Mouse (Mus musculus) testis, postnatal 14 days (tissue): Measurements from ENCODE around the gene Galnt10.

Experiments used
- DNase-seq: peaks from one replicate; pipeline ENCODE4 v3.0.0; 2021; ENCODE audit warnings: low spot score

Gene Galnt10

GRCm38 (mm10) chr11:57643691-57644090, 1.6 kb upstream of the Galnt10 start:
- no peak for DNase-seq

DNA sequence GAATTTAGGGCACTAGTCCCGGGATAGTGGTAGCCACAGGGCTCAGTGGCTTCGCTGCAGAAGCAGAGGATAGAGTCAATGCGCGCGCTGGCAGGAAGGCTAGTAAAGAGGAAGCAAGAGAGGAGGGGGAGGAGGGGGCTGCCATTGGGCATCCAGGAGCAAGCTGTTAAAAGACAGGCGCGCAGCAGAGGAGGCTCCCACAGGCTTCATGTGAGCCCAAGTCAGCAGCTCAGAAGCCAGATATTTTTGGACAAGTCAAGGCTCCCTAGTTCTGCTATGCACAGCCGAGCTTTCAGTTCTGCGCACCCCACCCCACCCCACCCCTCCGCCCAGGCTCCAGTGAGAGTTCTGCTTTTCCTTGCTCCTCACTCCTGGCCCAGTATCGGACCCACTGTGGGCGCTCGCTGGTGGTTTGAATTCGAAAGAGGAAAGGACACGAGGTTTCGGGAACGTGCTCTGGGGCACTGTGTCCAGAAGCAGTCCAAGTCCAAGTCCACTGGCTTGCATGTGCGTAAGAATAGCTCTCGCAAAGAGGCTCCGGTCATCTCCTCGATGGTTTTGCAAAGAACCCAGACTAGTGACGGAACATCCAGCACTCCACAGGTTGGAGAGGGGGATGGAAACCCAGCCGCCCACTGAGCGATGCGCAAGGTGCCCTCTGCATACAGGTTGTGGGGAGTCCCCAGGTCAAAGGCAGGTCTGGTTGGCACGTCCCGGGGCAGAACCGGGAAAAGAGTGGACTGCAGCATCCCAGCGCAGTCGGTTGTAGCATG, 811 bp upstream of the Galnt10 start:
- DNase-seq, result no peak

DNA sequence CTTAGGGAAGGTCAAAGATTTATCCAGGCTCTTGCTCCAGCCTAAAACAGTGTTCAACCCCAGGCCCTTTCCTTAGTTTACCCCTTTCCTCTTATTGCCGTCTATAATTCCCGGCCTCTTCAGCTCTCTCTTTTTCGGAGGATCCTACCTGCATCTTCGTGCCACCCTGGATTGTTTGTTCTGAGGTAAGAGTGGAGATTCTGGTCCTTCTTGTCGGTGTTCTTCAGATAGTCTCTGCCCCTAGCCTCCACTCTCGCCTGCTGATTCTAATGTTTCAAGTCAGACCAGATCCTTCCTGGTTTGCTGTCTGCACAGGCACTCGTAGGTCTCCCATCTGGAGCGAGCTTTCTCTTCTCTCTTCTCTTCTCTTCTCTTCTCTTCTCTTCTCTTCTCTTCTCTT, 605 bp downstream of the Galnt10 start:
- no peak for DNase-seq

DNA sequence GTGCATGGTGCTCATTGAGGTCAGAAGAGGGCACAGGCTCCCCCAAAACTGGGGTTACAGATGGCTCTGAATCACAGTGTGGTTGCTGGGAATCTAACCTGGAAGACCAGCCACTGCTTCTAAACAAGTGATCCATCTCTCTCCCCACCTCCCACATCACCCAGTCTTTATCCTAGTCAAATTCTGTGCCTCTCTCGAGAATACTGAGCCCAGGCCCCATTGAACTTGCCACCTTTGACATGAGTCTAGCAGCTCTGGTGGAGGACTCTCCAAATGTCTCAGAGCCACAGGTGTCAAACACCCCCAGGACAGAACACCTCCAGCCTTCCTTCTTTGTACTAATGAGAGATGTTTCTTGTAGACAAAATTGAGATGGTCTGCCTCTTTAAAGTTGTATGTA, 1.2 kb downstream of the Galnt10 start:
- DNase-seq, result no peak

DNA sequence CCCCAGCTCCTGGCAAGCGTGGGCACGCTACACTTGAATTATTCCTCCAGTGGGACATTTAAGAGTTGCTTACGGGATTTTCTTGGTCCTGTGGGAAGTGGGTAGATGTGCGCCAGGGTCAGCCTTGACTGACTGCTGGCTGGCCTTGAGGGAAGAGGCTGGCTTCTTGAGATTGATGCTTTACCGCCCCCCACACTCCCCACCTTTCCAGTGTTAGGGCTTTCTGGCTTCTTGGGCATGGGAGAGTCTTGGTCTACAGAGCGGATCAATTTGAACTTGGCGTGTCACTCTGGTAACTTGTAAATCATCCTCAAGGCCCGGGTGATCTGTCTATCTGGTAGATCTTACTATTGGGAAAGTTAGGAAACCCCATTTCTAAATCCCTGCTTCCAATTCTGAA, 1.7 kb downstream of the Galnt10 start:
- DNase-seq, result no peak

- DNase-seq, result no peak
Measured at GRCm38 (mm10) chr11:57647446-57647845, 2.2 kb downstream of the Galnt10 start.

DNA sequence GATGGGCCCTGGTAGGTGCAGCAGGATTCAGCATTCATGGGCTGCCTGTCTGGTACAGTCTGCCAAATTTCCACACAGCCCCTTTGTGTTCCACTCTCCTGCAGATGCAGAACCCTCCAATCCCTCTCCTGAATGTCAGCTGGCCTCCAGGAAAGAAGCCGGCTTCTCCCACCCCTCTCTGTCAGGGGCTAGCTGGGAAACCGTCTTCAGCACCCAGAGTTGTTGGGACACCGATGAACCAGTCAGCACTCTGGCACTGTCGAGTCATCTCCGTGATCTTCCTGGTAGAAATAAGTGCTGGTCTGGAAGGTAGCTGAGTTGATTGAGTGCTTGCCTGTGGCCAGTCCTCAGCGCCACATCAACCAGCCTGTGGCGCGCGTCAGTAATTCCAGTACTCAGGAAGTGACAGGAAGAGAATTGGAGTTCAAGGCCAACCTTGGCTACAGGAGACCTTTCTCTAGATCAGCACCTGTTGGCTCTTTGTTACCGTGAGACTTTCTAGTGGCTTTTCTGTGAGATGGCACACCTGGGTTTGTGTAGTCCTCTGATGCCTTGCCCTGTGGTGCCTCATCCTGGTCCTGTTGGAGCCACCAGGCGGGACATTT, 3.1 kb downstream of the Galnt10 start:
- no peak for DNase-seq

DNA sequence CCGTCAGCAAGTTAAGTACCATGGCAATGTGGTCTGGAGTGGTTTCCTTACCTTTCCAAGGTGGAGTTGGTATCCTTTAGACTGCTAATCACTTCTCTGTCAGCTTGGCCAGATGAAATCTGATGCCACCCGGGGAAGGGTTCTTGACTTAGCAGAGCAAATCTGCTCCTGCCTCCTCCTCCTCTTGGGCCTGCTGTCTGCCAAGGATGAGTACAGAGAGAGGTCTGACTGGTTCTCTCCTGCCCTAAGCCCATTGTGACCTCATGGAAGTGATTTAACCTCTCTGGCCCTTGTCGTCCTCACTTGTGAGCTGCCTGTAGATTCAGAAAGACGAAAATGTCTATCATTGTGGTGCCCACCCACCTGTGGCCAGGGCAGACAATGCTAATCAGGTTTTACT, 4.0 kb downstream of the Galnt10 start:
- DNase-seq, result no peak

DNA sequence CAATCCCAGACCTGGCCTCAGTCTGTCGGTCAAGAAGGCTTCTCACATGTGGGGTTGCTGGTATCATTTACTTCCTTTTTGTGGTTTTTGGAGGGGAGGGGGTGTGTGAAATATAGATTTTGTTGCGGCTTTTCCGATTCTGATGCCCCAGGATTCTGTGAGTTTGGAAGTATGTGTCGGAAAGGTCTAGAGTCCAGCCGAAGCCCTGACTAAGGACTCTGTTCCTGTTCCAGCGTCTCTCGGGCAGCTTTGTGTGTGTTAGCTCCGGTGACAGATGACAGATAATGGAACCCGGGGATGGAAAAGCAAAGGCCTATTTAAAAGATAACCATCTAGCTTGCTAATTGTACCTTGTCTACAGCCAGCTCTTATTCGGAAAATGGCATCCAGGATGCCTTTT, 4.4 kb downstream of the Galnt10 start:
- DNase-seq, result no peak

GRCm38 (mm10) chr11:57650867-57651266, 5.6 kb downstream of the Galnt10 start:
- no peak for DNase-seq

GRCm38 (mm10) chr11:57651281-57651810, 6.1 kb downstream of the Galnt10 start:
- DNase-seq, result no peak

DNA sequence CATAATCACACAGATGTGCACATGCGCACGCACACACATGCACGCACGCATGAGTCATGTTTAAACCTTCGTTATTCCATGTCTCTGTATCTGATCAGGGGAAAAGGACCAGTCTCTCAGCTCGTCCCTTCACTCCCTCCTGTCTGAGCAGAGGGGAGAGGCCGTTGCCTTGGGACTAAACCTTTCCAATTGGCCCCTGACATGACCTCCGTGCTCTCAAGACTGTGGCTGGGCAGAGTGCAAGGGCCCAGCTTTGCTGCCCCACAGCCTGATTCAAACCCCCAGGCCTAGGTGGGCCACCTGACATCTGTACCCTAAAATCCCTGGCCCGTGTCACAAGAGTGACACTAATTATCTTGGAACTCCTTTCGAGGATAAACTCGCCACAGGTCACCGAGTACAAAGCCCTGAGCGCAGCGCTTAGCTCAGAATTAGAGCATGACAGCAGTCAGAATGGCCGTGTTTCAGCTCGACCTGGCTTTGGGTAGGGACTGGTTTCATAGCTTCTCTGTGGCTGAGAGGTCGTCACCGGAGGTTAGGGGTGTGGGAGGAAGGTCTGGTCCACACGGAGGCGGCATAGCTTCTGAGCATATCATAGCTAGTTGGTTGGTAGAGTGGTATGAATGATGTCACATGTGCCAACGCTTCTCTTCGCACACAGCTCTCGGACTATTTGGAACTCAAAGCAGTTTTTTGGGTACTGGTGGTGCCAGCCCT, 7.1 kb downstream of the Galnt10 start:
- no peak for DNase-seq

DNA sequence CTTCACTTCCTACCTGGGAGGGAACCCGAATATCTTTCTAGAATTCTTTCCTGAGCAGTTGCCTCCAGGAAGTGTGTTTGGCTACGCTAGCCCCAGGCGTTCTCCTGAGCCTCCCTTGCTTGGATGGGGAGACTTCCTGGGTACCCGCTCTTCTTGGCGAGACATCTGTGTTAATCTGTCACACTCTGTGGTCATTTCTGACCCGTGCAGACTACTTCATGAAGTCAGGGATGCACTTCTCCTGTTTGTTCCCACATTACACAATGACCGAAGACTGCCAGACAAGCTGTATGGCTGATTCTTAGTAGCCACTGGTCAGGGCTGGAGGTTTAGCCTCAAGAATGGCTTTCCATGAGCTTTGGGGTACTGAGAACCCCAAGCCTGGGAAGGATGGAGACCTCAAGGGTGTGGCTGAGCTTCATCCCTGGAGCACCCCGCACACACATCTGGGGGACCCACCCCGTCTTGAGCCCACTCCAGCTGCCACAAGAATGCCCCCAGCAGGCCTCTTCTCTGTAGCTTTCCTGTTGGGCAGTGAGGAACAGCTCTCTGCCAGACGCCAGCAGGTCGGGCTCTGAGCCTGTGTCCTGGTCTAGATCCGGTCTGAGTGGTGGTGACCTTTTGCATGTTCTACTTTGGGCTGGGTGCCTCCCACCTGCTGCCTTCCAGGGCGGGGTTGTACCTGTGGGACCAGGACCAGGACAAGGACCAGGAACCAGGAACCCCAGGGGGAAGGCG, 7.8 kb downstream of the Galnt10 start:
- DNase-seq, result no peak

DNA sequence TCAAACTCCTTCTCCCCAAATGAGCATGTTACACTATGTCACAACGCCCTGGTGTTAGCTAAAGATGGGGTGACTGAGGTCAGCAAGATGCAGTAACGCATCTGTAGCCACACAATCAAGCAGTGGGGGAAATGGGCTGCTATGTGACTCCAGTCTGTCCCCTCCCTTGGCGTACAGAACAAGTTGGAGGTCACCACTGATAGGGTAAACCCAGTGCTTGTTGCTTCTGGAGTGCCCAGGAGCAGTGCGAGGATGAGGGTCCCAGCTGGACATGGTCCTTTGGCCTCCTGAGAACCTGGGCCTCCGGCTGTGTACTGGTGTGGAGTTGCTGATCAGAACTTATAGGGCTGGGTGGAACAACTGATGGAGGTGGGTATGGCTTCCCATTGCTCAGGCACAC, 8.6 kb downstream of the Galnt10 start:
- DNase-seq, result no peak

DNA sequence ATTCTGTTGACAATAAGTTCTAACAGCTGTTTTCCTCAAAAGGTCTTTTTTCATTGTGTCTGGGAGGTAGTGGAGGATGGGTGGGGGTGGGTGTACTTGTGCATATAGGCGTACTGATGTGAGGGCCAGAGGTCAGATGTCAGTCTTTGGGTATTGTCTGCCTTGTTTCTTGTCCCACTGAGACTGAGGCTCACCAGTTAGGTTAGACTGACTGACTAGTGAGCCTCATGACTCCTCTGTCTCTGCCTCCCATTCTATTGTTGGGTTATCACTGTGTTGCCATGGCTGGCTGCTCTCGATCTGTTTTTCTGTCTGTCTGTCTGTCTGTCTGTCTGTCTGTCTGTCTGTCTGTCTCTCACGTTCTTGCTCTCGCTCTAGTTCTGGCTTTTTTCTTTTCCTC, 9.1 kb downstream of the Galnt10 start:
- DNase-seq, result no peak

GRCm38 (mm10) chr11:57654977-57655397, 9.7 kb downstream of the Galnt10 start:
- DNase-seq, result no peak

- DNase-seq, result no peak
Measured at GRCm38 (mm10) chr11:57655669-57656325, 10.6 kb downstream of the Galnt10 start.

GRCm38 (mm10) chr11:57656602-57657275, 11.5 kb downstream of the Galnt10 start:
- DNase-seq, result peak; percentile 69

GRCm38 (mm10) chr11:57657370-57658072, 12.3 kb downstream of the Galnt10 start:
- no peak for DNase-seq

- no peak for DNase-seq
Measured at GRCm38 (mm10) chr11:57658214-57658613, 13.0 kb downstream of the Galnt10 start.
